Mouse (Mus musculus) lung, postnatal 0 days (tissue): ENCODE measurements around the gene Gli3. TPM values are rescaled to one million over a fixed set of nuclear protein-coding genes. Genes with fewer than 3 reads are reported as not detected.

Experiments used
- ATAC-seq: fragments of 200-750 bp; cut with Nextera tagmentation; 2 replicates; pipeline ENCODE4 v1.8.0; 2017; ENCODE audit warnings: moderate library complexity
- DNase-seq: peaks from one replicate; pipeline ENCODE4 v3.0.0-alpha.2; 2016; ENCODE audit warnings: low spot score
- H3K27ac ChIP-seq: fragments of 300-500 bp; sonication (generic); 2 replicates; pipeline ENCODE4 v1.5.1; 2014; ENCODE audit warnings: antibody characterized with exemption, mild to moderate bottlenecking, low read length, mixed read lengths
- H3K27me3 ChIP-seq: fragments of 300-500 bp; sonication (generic); replicated peaks from 2 replicates; pipeline ENCODE4 v1.6.1; 2014; ENCODE audit warnings: low read length, mixed read lengths; ENCODE audit not compliant: insufficient read depth
- H3K36me3 ChIP-seq: fragments of 300-500 bp; sonication (generic); 2 replicates; pipeline ENCODE4 v1.6.1; 2014; ENCODE audit warnings: low read length, mixed read lengths; ENCODE audit not compliant: insufficient read depth
- H3K4me1 ChIP-seq: fragments of 300-500 bp; sonication (generic); 2 replicates; pipeline ENCODE4 v1.6.1; 2014; ENCODE audit warnings: antibody characterized with exemption, low read depth, low read length, mixed read lengths; ENCODE audit not compliant: insufficient read depth
- H3K4me2 ChIP-seq: fragments of 300-500 bp; sonication (generic); replicated peaks from 2 replicates; pipeline ENCODE4 v1.6.1; 2014; ENCODE audit warnings: low read depth, mild to moderate bottlenecking, low read length, moderate library complexity, mixed read lengths
- H3K4me3 ChIP-seq: fragments of 300-500 bp; sonication (generic); 2 replicates; pipeline ENCODE4 v1.5.1; 2014; ENCODE audit warnings: low read depth, low read length
- H3K9ac ChIP-seq: fragments of 300-500 bp; sonication (generic); replicated peaks from 2 replicates; pipeline ENCODE4 v1.6.1; 2014; ENCODE audit warnings: low read depth, mild to moderate bottlenecking
- H3K9me3 ChIP-seq: fragments of 300-500 bp; sonication (generic); 2 replicates; pipeline ENCODE4 v1.6.1; 2016; ENCODE audit warnings: low read length, mixed read lengths
- CTCF ChIP-seq: IDR thresholded peaks from 2 replicates; pipeline ENCODE4 v1.5.1; 2016; ENCODE audit warnings: antibody characterized with exemption, mild to moderate bottlenecking
- EP300 ChIP-seq: IDR thresholded peaks from 2 replicates; pipeline ENCODE4 v1.6.1; 2016; ENCODE audit warnings: antibody characterized with exemption, mild to moderate bottlenecking, control low read depth
- WGBS: fragments of 180-500 bp; shearing (Covaris S2); extraction: QIAGEN DNeasy Blood & Tissue Kit; methylation state at CpG from one replicate; pipeline ENCODE4 v1.1.7; 2014; 5-methylcytosine and 5-hydroxymethylcytosine counted together
- polyA plus RNA-seq: library from polyadenylated mRNA; unstranded; fragments of >200 nt; fragmentation: Nextera tagmentation; extraction: Ambion mirVana; gene quantifications from 2 replicates; pipeline ENCODE4 v1.2.1, GENCODE M21; 2015

The Gli3 gene
- polyA plus RNA-seq, result 3.5 and 3.8 TPM in 2 replicates

- Histone ChIP-seq H3K4me3 (peak within 1 kb of the TSS; percentile 82), H3K4me2 (peak within 1 kb of the TSS; percentile 98), H3K36me3 (no peaks in the 10 kb centered on the region), H3K4me1 (no peaks in the 10 kb centered on the region; the same call in 1 of the 2 replicates), H3K9ac (peak within 1 kb of the TSS; percentile 52), H3K27ac (peak within 1 kb of the TSS; percentile 81), H3K27me3 (no peaks in the 10 kb centered on the region), H3K9me3 (no peaks in the 10 kb centered on the region)
- no peak for TF ChIP-seq EP300
- no peak for TF ChIP-seq CTCF
- 2% methylated on average over 36 of the region's 76 CpGs for WGBS
- DNase-seq (peak; percentile 91), ATAC-seq (peak; percentile 94)
Measured at GRCm38 (mm10) chr13:15462830-15463491, at the start of gene Gli3. Gene Gli3 (plus strand): TSS chr13:15463235.

GRCm38 (mm10) chr13:15421182-15421750, 41.8 kb upstream of the Gli3 start:
- TF ChIP-seq CTCF (no peak), EP300 (no peak)
- Histone ChIP-seq H3K4me2 (no peak overlapping the region), H3K9me3 (no peaks in the 10 kb centered on the region), H3K9ac (no peak overlapping the region), H3K4me3 (no peak overlapping the region), H3K4me1 (no peaks in the 10 kb centered on the region), H3K27me3 (no peaks in the 10 kb centered on the region), H3K36me3 (no peaks in the 10 kb centered on the region), H3K27ac (no peak overlapping the region)
- WGBS, result 43% methylated on average over 10 of the region's 10 CpGs
- DNase-seq (no peak), ATAC-seq (no peak)

- TF ChIP-seq CTCF (no peak), EP300 (no peak)
- no peak overlapping the region for H3K4me2 ChIP-seq
- 66% methylated on average over 4 of the region's 4 CpGs for WGBS
- ATAC-seq (no peak), DNase-seq (no peak)
- no peaks in the 10 kb centered on the region for H3K4me1 ChIP-seq
- no peaks in the 10 kb centered on the region for H3K36me3 ChIP-seq
- H3K9ac ChIP-seq, result no peak overlapping the region
- no peaks in the 10 kb centered on the region for H3K9me3 ChIP-seq
- H3K27me3 ChIP-seq, result no peaks in the 10 kb centered on the region
- no peak overlapping the region for H3K4me3 ChIP-seq
- no peak overlapping the region for H3K27ac ChIP-seq
Measured at GRCm38 (mm10) chr13:15442002-15442401, 21.0 kb upstream of the Gli3 start.

- Histone ChIP-seq H3K4me1 (no peaks in the 10 kb centered on the region), H3K9me3 (no peaks in the 10 kb centered on the region), H3K27ac (no peak overlapping the region), H3K4me2 (no peak overlapping the region), H3K4me3 (no peak overlapping the region), H3K27me3 (no peaks in the 10 kb centered on the region), H3K9ac (no peak overlapping the region), H3K36me3 (no peaks in the 10 kb centered on the region)
- no peak for TF ChIP-seq CTCF
- TF ChIP-seq EP300, result no peak
- ATAC-seq (no peak), DNase-seq (no peak)
- WGBS, result 67% methylated on average over 4 of the region's 4 CpGs
Measured at GRCm38 (mm10) chr13:15444312-15444711, 18.7 kb upstream of the Gli3 start.

GRCm38 (mm10) chr13:15445591-15445990, 17.4 kb upstream of the Gli3 start:
- H3K4me1 ChIP-seq, result no peaks in the 10 kb centered on the region
- H3K27ac ChIP-seq, result no peak overlapping the region
- H3K27me3 ChIP-seq, result no peaks in the 10 kb centered on the region
- H3K9ac ChIP-seq, result no peak overlapping the region
- H3K36me3 ChIP-seq, result no peaks in the 10 kb centered on the region
- no peak for TF ChIP-seq CTCF
- TF ChIP-seq EP300, result no peak
- no peak overlapping the region for H3K4me3 ChIP-seq
- no peak for ATAC-seq
- DNase-seq, result no peak
- 67% methylated on average over 2 of the region's 2 CpGs for WGBS
- no peaks in the 10 kb centered on the region for H3K9me3 ChIP-seq
- H3K4me2 ChIP-seq, result no peak overlapping the region

DNA sequence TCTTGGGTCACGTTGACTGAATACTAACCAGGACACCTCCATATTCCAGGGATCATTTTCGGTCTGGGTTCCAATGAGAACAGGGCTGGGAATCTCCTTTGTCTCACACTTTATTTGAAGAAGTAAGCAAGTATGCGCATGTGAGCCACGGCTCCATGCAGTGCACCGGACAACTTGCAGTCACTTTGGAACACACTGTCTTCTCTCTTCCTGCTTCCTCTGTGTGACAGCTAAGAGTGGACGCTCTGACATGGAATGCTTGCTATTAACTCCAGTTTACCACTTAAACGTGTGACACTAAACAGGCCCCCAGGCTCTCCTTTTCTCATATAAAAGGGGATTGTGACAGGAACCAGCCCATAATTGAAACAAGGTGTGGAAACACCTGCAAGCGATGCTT, 17.0 kb upstream of the Gli3 start:
- TF ChIP-seq EP300, result no peak
- TF ChIP-seq CTCF, result no peak
- DNase-seq (no peak), ATAC-seq (no peak)
- H3K9ac ChIP-seq, result no peak overlapping the region
- H3K4me3 ChIP-seq, result no peak overlapping the region
- H3K9me3 ChIP-seq, result no peaks in the 10 kb centered on the region
- H3K36me3 ChIP-seq, result no peaks in the 10 kb centered on the region
- no peaks in the 10 kb centered on the region for H3K27me3 ChIP-seq
- H3K27ac ChIP-seq, result no peak overlapping the region
- H3K4me1 ChIP-seq, result no peaks in the 10 kb centered on the region
- 80% methylated on average over 8 of the region's 8 CpGs for WGBS
- no peak overlapping the region for H3K4me2 ChIP-seq
